In the genomic region with DNA sequence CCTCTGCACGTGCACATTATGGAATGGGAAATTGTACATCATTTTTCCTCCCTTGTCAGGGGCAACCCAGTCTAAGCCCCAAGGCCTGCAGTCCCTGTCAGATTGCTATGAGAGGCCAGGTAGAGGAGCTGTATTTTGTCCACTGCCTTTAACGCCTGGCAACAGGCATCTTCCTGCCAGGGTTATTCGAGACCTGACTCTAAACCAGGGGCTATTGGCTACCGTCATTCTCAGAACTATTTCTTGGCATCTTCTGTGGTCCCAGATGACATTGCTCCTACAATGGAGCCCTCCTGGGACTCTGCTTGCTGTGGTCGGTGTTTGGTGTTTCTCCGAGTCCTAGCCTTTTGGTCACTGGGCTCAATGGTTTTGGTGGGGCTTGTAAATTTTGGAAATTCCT, we compare ENCODE assay signal across 19 mouse cellular contexts.
"Had no signal": no experiment of that assay in that cellular context is flagged by ENCODE, and none has a peak within 500 bp of the region (broad histone marks: within the 10 kb centered on the region; RNA-seq: fewer than 3 reads in every experiment).

No protein-coding gene starts in this region.

- H3K36me3 ChIP-seq: limb, embryonic 12.5 days; limb, embryonic 15.5 days; midbrain, embryonic 12.5 days; midbrain, embryonic 15.5 days; neural tube, embryonic 13.5 days had no signal

- H3K4me1 ChIP-seq: limb, embryonic 12.5 days; limb, embryonic 15.5 days; midbrain, embryonic 12.5 days; midbrain, embryonic 15.5 days had no signal

- H3K9me3 ChIP-seq: limb, embryonic 12.5 days; limb, embryonic 15.5 days; midbrain, embryonic 12.5 days; midbrain, embryonic 15.5 days; neural tube, embryonic 13.5 days had no signal

- H3K4me3 ChIP-seq: layer of hippocampus, adult 2 months; limb, embryonic 12.5 days; limb, embryonic 15.5 days; midbrain, embryonic 12.5 days; midbrain, embryonic 15.5 days; neural tube, embryonic 13.5 days had no signal

- H3K27me3 ChIP-seq: limb, embryonic 12.5 days; limb, embryonic 15.5 days; midbrain, embryonic 12.5 days; midbrain, embryonic 15.5 days; neural tube, embryonic 13.5 days had no signal

- DNase-seq: kidney, adult 9 months; kidney, postnatal 14 days; kidney, postnatal 4 days; layer of hippocampus, adult 9-11 months; left cerebral cortex, postnatal 4 days; liver, postnatal 0 days; lung, embryonic 14.5 days; retina, postnatal 1 day; right cerebral cortex, postnatal 25 days; thymus, adult 18-20 months; thymus, postnatal 36 days had no signal

- H3K27ac ChIP-seq: layer of hippocampus, adult 2 months; limb, embryonic 12.5 days; limb, embryonic 15.5 days; liver, embryonic 14.5 days; macrophage; midbrain, embryonic 12.5 days; midbrain, embryonic 15.5 days; neural tube, embryonic 13.5 days had no signal
